Mouse (Mus musculus): Measurements from ENCODE around the gene Calm1. TPM values are rescaled to one million over a fixed set of nuclear protein-coding genes. Genes with fewer than 3 reads are reported as not detected.

The Calm1 gene
- total RNA-seq, 2 experiments from 2014 or later: 167 to 549 TPM

Other genes with a start within 250 kb of the Calm1 start
- gene Kcnk13, start 234.9 kb upstream of the Calm1 start, total RNA-seq (2014; fragmentation: Nextera tagmentation): 1.2 TPM in 2 replicates
- gene Kcnk13, start 234.9 kb upstream of the Calm1 start, total RNA-seq (2017): 0.15 and 0.65 TPM in 2 replicates
- gene Psmc1, start 89.3 kb upstream of the Calm1 start, total RNA-seq (2014; fragmentation: Nextera tagmentation): 168 and 202 TPM in 2 replicates
- gene Psmc1, start 89.3 kb upstream of the Calm1 start, total RNA-seq (2017): 190 and 241 TPM in 2 replicates
- 11.1 and 19.6 TPM in 2 replicates for gene Nrde2, start 39.8 kb upstream of the Calm1 start, total RNA-seq (2014; fragmentation: Nextera tagmentation)
- gene Nrde2, start 39.8 kb upstream of the Calm1 start, total RNA-seq (2017): 26.8 and 34.4 TPM in 2 replicates

Measured in granulocyte monocyte progenitor cell, adult 5-6 weeks (primary cell).